Mouse (Mus musculus): ENCODE results near the gene Ybx3.

- TF ChIP-seq CTCF (IDR thresholded peaks at IDR 0.05; ENCODE audit: control insufficient read depth, insufficient read depth, insufficient replicate concordance, low read depth, low read length) (no peak), POLR2A (IDR thresholded peaks at IDR 0.05; ENCODE audit: control insufficient read depth, low read depth, low read length) (no peak)
Measured at GRCm38 (mm10) chr6:131403036-131403435, 14.8 kb upstream of the Ybx3 start.
